Mouse (Mus musculus): Measurements from ENCODE around the gene Birc6. TPM values are rescaled to one million over a fixed set of nuclear protein-coding genes. Genes with fewer than 3 reads are reported as not detected.
A peak's percentile ranks its signal among the peaks of the same experiment; 100 is the strongest.

Birc6 gene
- total and polyA plus RNA-seq, 2 experiments from 2014 or later = 96.6 to 137 TPM

DNA sequence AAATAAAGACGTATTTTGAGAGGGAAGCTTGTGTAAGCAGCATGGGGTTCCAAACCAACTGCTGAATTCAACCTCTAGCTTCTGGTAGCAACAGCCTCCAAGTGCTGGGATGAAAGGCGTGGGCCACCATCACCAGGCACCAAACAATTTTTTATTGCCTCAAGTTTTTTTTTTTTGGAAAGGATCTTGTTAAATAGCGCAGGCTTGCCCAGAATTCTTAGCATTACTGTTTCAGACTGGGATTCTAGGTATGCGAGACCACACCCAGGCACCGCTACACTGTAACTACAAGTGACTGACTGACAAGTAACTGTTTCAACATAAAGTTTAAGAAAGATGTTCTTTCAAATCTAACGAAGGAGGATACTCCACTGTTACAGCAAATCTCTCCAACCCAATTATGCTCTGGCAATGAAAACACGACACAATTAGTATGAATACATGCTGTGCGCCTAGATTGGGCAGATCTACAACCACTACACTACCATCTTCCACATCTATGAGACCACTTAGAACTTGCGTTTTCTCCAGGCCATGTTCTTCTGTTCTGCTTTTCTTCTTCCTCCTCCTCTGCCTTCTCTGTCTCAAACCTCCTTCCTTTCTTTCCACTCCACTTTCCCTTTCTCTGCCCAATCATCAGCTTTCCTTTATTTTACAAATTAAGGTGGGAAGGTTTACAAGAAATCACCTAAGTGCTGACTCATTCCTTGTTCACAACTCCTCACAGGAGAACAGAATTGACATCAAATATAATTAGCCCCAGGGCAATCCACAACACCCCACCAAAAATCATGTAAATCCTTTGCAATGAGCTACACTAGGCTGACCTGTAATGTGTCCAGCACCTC is 1.1 kb upstream of the Birc6 start:
- Histone ChIP-seq H3K27me3 (ENCODE audit: insufficient read depth, low read length) (no peaks in the 10 kb centered on the region), H3K9ac (replicated peaks; ENCODE audit: low read length) (peak overlapping the region; percentile 97), H3K36me3 (ENCODE audit: insufficient read depth, low read length) (no peaks in the 10 kb centered on the region), H3K27ac (peak overlapping the region; percentile 98), H3K4me3 (ENCODE audit: low read length) (peak overlapping the region; percentile 100), H3K9me3 (ENCODE audit: low read length) (no peaks in the 10 kb centered on the region), H3K4me1 (ENCODE audit: insufficient read depth, low read length) (peaks cover 3% of the 10 kb centered on the region; the same call in 1 of the 2 replicates), H3K4me2 (ENCODE audit: low read depth, low read length) (peak overlapping the region; percentile 58)
- no peak for DNase-seq (ENCODE audit: low spot score)
- TF ChIP-seq CTCF (IDR thresholded peaks at IDR 0.05; ENCODE audit: low read depth) = no peak
- 88% methylated on average over 9 of the region's 9 CpGs for WGBS
- no peak for ATAC-seq

DNA sequence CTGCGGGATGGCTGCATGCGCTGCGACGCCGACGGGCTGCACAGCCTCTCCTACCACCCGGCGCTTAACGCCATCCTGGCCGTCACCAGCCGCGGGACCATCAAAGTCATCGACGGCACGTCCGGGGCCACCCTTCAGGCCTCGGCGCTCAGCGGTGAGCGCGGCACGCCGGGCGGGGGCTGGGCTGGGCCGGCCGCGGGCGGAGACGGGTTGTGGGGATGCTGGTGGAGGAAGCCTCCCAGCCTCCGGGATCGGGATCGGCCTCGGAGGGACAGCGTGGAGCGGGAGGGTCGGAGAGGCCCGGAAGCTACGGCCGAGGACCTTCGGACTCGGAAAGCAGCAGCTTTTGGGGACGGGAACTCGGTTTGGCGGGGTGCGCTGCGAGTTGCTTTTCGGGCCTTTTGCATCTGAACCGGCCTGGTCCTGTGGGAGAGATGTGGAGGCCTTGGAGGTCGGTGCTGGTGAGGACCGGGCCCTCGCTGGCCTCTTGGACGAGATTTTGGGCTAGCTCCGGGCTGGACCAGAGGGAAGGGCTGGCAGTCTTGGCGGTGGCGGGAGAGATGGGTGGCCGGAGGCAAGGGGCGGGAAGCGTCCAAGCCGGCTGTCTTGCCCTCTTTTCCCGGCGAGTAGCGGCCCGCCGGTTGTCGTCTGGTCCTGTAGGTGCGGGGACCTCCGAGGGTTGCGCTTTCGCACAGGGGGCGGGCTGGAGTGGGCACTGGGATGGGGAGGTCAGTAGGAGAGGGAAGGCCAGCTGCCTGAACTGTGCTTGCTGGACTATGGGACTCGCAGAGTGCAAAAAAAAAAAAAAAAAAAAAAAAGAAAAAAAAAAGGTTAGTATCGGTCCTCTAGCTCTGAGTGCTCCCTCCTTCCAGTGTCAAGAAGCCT is 795 bp downstream of the Birc6 start:
- peak overlapping the region; percentile 81 for H3K4me2 ChIP-seq (ENCODE audit: low read depth, low read length)
- peak overlapping the region; percentile 100 for H3K4me3 ChIP-seq (ENCODE audit: low read length)
- peaks cover 3% of the 10 kb centered on the region; the same call in 1 of the 2 replicates for H3K4me1 ChIP-seq (ENCODE audit: insufficient read depth, low read length)
- ATAC-seq (peak; percentile 55), DNase-seq (ENCODE audit: low spot score) (peak; percentile 22)
- H3K9ac ChIP-seq (replicated peaks; ENCODE audit: low read length) = peak overlapping the region; percentile 97
- WGBS = under 1% methylated on average over 67 of the region's 72 CpGs
- no peaks in the 10 kb centered on the region for H3K9me3 ChIP-seq (ENCODE audit: low read length)
- peak overlapping the region; percentile 98 for H3K27ac ChIP-seq
- H3K36me3 ChIP-seq (ENCODE audit: insufficient read depth, low read length) = no peaks in the 10 kb centered on the region
- no peak for TF ChIP-seq CTCF (IDR thresholded peaks at IDR 0.05; ENCODE audit: low read depth)
- no peaks in the 10 kb centered on the region for H3K27me3 ChIP-seq (ENCODE audit: insufficient read depth, low read length)

DNA sequence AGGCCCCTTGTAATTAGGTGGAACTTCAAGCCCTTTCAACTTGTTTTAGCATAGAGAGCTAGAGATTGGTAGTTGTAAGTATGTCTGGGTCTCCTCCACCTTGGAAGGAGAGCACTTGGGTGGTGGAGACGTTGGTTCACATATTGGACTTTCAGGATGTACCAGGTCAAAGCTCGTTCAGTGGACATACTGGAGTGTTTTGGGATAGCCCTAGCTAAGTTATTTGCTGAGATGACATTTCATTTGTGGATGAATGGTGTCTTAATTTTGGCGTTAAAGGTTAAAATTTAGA is 1.4 kb downstream of the Birc6 start:
- H3K4me2 ChIP-seq (ENCODE audit: low read depth, low read length) = peak overlapping the region; percentile 81
- no peaks in the 10 kb centered on the region for H3K9me3 ChIP-seq (ENCODE audit: low read length)
- 20% methylated on average over 3 of the region's 3 CpGs for WGBS
- peaks cover 3% of the 10 kb centered on the region; the same call in 1 of the 2 replicates for H3K4me1 ChIP-seq (ENCODE audit: insufficient read depth, low read length)
- H3K4me3 ChIP-seq (ENCODE audit: low read length) = peak overlapping the region; percentile 100
- no peak overlapping the region for H3K27ac ChIP-seq
- H3K27me3 ChIP-seq (ENCODE audit: insufficient read depth, low read length) = no peaks in the 10 kb centered on the region
- TF ChIP-seq CTCF (IDR thresholded peaks at IDR 0.05; ENCODE audit: low read depth) = no peak
- DNase-seq (ENCODE audit: low spot score) (no peak), ATAC-seq (no peak)
- H3K36me3 ChIP-seq (ENCODE audit: insufficient read depth, low read length) = no peaks in the 10 kb centered on the region
- H3K9ac ChIP-seq (replicated peaks; ENCODE audit: low read length) = peak overlapping the region; percentile 97

DNA sequence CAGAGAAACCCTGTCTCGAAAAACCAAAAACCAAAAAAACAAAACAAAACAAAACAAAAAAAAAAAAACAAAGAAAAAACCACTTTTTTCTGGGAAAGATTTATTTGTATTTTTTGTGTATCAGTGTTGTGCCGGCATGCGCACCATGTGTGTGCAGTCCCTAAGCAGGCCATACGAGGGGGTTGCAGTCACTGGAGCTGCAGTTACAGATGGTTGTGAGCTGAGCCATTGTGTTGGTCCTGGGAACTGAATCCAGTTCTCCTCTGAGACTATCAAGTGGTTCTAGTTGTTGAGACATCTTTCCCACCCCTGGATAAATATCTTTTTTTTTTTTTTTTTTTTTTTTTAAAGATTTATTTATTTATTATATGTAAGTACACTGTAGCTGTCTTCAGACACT is 6.9 kb downstream of the Birc6 start:
- no peak for TF ChIP-seq CTCF (IDR thresholded peaks at IDR 0.05; ENCODE audit: low read depth)
- Histone ChIP-seq H3K27ac (no peak overlapping the region), H3K4me3 (ENCODE audit: low read length) (no peak overlapping the region), H3K9ac (replicated peaks; ENCODE audit: low read length) (no peak overlapping the region), H3K9me3 (ENCODE audit: low read length) (no peaks in the 10 kb centered on the region), H3K4me1 (ENCODE audit: insufficient read depth, low read length) (peaks cover 3% of the 10 kb centered on the region; the same call in 1 of the 2 replicates), H3K4me2 (ENCODE audit: low read depth, low read length) (no peak overlapping the region), H3K27me3 (ENCODE audit: insufficient read depth, low read length) (no peaks in the 10 kb centered on the region), H3K36me3 (ENCODE audit: insufficient read depth, low read length) (no peaks in the 10 kb centered on the region)
- no peak for DNase-seq (ENCODE audit: low spot score)
- WGBS = 94% methylated on average over 4 of the region's 4 CpGs
- ATAC-seq = no peak

DNA sequence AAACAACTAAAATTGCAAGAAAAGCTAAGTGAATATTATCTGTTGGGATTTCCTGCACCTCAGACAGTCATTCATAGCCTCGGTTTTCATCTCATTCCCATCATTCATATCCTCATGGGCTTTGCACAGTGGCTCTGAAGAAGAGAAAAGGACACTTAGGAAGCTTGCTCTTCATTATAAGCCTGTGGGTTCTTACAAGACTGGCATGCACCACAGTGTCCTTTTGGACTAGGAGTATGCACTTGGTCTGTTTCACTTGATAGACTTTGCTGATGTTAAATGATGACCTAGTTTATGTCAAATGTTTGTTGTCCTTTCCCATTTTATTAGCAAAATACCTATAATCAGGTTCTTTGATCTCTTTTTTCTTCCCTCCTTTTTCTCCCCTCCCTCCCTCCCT is 9.4 kb downstream of the Birc6 start:
- no peak overlapping the region for H3K27ac ChIP-seq
- H3K4me3 ChIP-seq (ENCODE audit: low read length) = no peak overlapping the region
- no peaks in the 10 kb centered on the region for H3K9me3 ChIP-seq (ENCODE audit: low read length)
- no peaks in the 10 kb centered on the region for H3K36me3 ChIP-seq (ENCODE audit: insufficient read depth, low read length)
- 72% methylated on average over 1 of the region's 1 CpGs for WGBS
- no peak for TF ChIP-seq CTCF (IDR thresholded peaks at IDR 0.05; ENCODE audit: low read depth)
- H3K9ac ChIP-seq (replicated peaks; ENCODE audit: low read length) = no peak overlapping the region
- no peak overlapping the region for H3K4me2 ChIP-seq (ENCODE audit: low read depth, low read length)
- no peaks in the 10 kb centered on the region for H3K4me1 ChIP-seq (ENCODE audit: insufficient read depth, low read length)
- ATAC-seq = no peak
- no peak for DNase-seq (ENCODE audit: low spot score)
- H3K27me3 ChIP-seq (ENCODE audit: insufficient read depth, low read length) = no peaks in the 10 kb centered on the region

DNA sequence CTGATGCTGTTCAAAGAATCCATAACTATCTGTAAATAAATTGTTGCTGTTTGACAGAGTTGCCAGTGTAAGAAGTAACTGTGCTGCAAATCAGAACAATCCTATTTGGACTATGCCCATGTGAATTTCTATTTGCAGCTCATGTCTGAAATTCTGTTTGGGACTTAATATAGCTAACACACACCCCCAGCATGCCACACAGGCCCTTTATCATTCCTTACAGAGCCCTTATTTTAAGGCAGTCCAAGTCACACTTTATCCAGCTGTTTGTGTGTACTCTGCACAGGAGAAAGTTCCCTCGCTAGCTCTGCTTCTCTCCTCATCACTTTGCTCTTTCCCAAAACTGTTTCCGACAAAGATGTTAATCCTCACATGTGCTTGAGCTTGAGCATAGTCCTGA is 15.5 kb downstream of the Birc6 start:
- Histone ChIP-seq H3K4me3 (ENCODE audit: low read length) (no peak overlapping the region), H3K27me3 (ENCODE audit: insufficient read depth, low read length) (no peaks in the 10 kb centered on the region), H3K4me2 (ENCODE audit: low read depth, low read length) (no peak overlapping the region), H3K9me3 (ENCODE audit: low read length) (no peaks in the 10 kb centered on the region), H3K36me3 (ENCODE audit: insufficient read depth, low read length) (peaks cover 5% of the 10 kb centered on the region; the same call in 1 of the 2 replicates), H3K4me1 (ENCODE audit: insufficient read depth, low read length) (no peaks in the 10 kb centered on the region), H3K9ac (replicated peaks; ENCODE audit: low read length) (no peak overlapping the region), H3K27ac (no peak overlapping the region)
- no peak for TF ChIP-seq CTCF (IDR thresholded peaks at IDR 0.05; ENCODE audit: low read depth)
- 92% methylated on average over 2 of the region's 2 CpGs for WGBS
- DNase-seq (ENCODE audit: low spot score) (no peak), ATAC-seq (no peak)
